Mouse (Mus musculus): ENCODE measurements at regions not wholly inside any gene's neighbourhood (a gene's known extent, or its start where the extent isn't known, plus 50 kb on each side); places are given as distances from the start of the nearest gene placed in this dataset.

GRCm38 (mm10) chr1:89382021-89382420, 72.6 kb upstream of the Agap1 start:
- DNase-seq (ENCODE audit: low spot score in 2 of 2) = no peak

GRCm38 (mm10) chr1:89385111-89385510, 69.5 kb upstream of the Agap1 start:
- DNase-seq (ENCODE audit: low spot score in 2 of 2) = no peak

GRCm38 (mm10) chr1:89392711-89393110, 61.9 kb upstream of the Agap1 start:
- DNase-seq (ENCODE audit: low spot score in 2 of 2) = no peak

GRCm38 (mm10) chr1:89394471-89394870, 60.1 kb upstream of the Agap1 start:
- DNase-seq (ENCODE audit: low spot score in 2 of 2) = no peak

GRCm38 (mm10) chr1:89400734-89401202, 53.8 kb upstream of the Agap1 start:
- DNase-seq (ENCODE audit: low spot score in 2 of 2) = no peak

GRCm38 (mm10) chr1:89402513-89403210, 51.9 kb upstream of the Agap1 start:
- DNase-seq (ENCODE audit: low spot score in 2 of 2) = no peak

GRCm38 (mm10) chr1:89403551-89404050, 51.0 kb upstream of the Agap1 start:
- DNase-seq (ENCODE audit: low spot score in 2 of 2) = no peak
